Mouse (Mus musculus): ENCODE data around the gene Ccdc157.

- TF ChIP-seq POLR2A (IDR thresholded peaks at IDR 0.05; ENCODE audit: extremely low read depth, insufficient read depth, low read length) (peak; percentile 86), CTCF (IDR thresholded peaks at IDR 0.05; ENCODE audit: extremely low read depth, insufficient read depth, low read length) (no peak)
Measured at GRCm38 (mm10) chr11:4159808-4160708, at the start of gene Ccdc157, which contains the start of gene Sf3a1.

Data from cortical plate, adult 2 months (tissue).